Mouse (Mus musculus): ENCODE results near the gene Ak2. TPM values are rescaled to one million over a fixed set of nuclear protein-coding genes. Genes with fewer than 3 reads are reported as not detected.
A peak's percentile ranks its signal among the peaks of the same experiment; 100 is the strongest.

Gene Ak2
- polyA plus RNA-seq, 1 experiment from 2014 or later: 106 TPM

GRCm38 (mm10) chr4:128980890-128981832 lies 10.6 kb upstream of the Ak2 start:
- Histone ChIP-seq H3K9ac (ENCODE audit: low read depth, low read length) (no peak overlapping the region), H3K9me3 (replicated peaks; ENCODE audit: control insufficient read depth, low read length) (no peaks in the 10 kb centered on the region), H3K27me3 (ENCODE audit: control insufficient read depth, insufficient read depth, low read depth, low read length) (no peaks in the 10 kb centered on the region), H3K4me2 (ENCODE audit: low read depth, low read length) (no peak overlapping the region), H3K4me1 (ENCODE audit: control insufficient read depth, low read depth, low read length) (no peaks in the 10 kb centered on the region; the same call in 1 of the 2 replicates), H3K27ac (ENCODE audit: low read length) (no peak overlapping the region; the same call in 1 of the 2 replicates), H3K36me3 (ENCODE audit: control insufficient read depth, insufficient read depth) (no peaks in the 10 kb centered on the region), H3K4me3 (ENCODE audit: low read depth, low read length) (no peak overlapping the region)
- 21% methylated on average over 12 of the region's 12 CpGs for WGBS (ENCODE audit: insufficient replicate concordance)
- no peak for ATAC-seq (ENCODE audit: low read depth)

- no peak overlapping the region for H3K9ac ChIP-seq (ENCODE audit: low read depth, low read length)
- no peaks in the 10 kb centered on the region; the same call in 1 of the 2 replicates for H3K4me1 ChIP-seq (ENCODE audit: control insufficient read depth, low read depth, low read length)
- 27% methylated on average over 11 of the region's 11 CpGs for WGBS (ENCODE audit: insufficient replicate concordance)
- H3K27me3 ChIP-seq (ENCODE audit: control insufficient read depth, insufficient read depth, low read depth, low read length): no peaks in the 10 kb centered on the region
- no peaks in the 10 kb centered on the region for H3K36me3 ChIP-seq (ENCODE audit: control insufficient read depth, insufficient read depth)
- H3K27ac ChIP-seq (ENCODE audit: low read length): no peak overlapping the region
- H3K9me3 ChIP-seq (replicated peaks; ENCODE audit: control insufficient read depth, low read length): no peaks in the 10 kb centered on the region
- no peak overlapping the region for H3K4me3 ChIP-seq (ENCODE audit: low read depth, low read length)
- ATAC-seq (ENCODE audit: low read depth): no peak
- no peak overlapping the region for H3K4me2 ChIP-seq (ENCODE audit: low read depth, low read length)
These were observed 10.0 kb upstream of the Ak2 start for GRCm38 (mm10) chr4:128981833-128982180.

- peak overlapping the region; percentile 66 for H3K27ac ChIP-seq (ENCODE audit: low read length)
These were observed 8.6 kb upstream of the Ak2 start for GRCm38 (mm10) chr4:128983151-128983550.

GRCm38 (mm10) chr4:128983656-128984055 lies 8.1 kb upstream of the Ak2 start:
- Histone ChIP-seq H3K27me3 (ENCODE audit: control insufficient read depth, insufficient read depth, low read depth, low read length) (no peaks in the 10 kb centered on the region), H3K27ac (ENCODE audit: low read length) (peak overlapping the region; percentile 66), H3K9ac (ENCODE audit: low read depth, low read length) (no peak overlapping the region), H3K4me1 (ENCODE audit: control insufficient read depth, low read depth, low read length) (no peaks in the 10 kb centered on the region; the same call in 1 of the 2 replicates), H3K36me3 (ENCODE audit: control insufficient read depth, insufficient read depth) (no peaks in the 10 kb centered on the region), H3K4me2 (ENCODE audit: low read depth, low read length) (no peak overlapping the region), H3K9me3 (replicated peaks; ENCODE audit: control insufficient read depth, low read length) (no peaks in the 10 kb centered on the region), H3K4me3 (ENCODE audit: low read depth, low read length) (no peak overlapping the region)
- peak; percentile 87 for ATAC-seq (ENCODE audit: low read depth)
- WGBS (ENCODE audit: insufficient replicate concordance): 34% methylated on average over 2 of the region's 2 CpGs

More at GRCm38 (mm10) chr4:128983151-128983550, 8.6 kb upstream of the Ak2 start:
- Histone ChIP-seq H3K9ac (ENCODE audit: low read depth, low read length) (no peak overlapping the region), H3K27me3 (ENCODE audit: control insufficient read depth, insufficient read depth, low read depth, low read length) (no peaks in the 10 kb centered on the region), H3K9me3 (replicated peaks; ENCODE audit: control insufficient read depth, low read length) (no peaks in the 10 kb centered on the region), H3K4me3 (ENCODE audit: low read depth, low read length) (no peak overlapping the region), H3K4me2 (ENCODE audit: low read depth, low read length) (no peak overlapping the region), H3K4me1 (ENCODE audit: control insufficient read depth, low read depth, low read length) (no peaks in the 10 kb centered on the region; the same call in 1 of the 2 replicates), H3K36me3 (ENCODE audit: control insufficient read depth, insufficient read depth) (no peaks in the 10 kb centered on the region)
- ATAC-seq (ENCODE audit: low read depth): no peak
- WGBS (ENCODE audit: insufficient replicate concordance): 52% methylated on average over 2 of the region's 2 CpGs

GRCm38 (mm10) chr4:128984600-128984999 lies 7.2 kb upstream of the Ak2 start:
- Histone ChIP-seq H3K9me3 (replicated peaks; ENCODE audit: control insufficient read depth, low read length) (no peaks in the 10 kb centered on the region), H3K27ac (ENCODE audit: low read length) (no peak overlapping the region), H3K4me1 (ENCODE audit: control insufficient read depth, low read depth, low read length) (no peaks in the 10 kb centered on the region; the same call in 1 of the 2 replicates), H3K9ac (ENCODE audit: low read depth, low read length) (no peak overlapping the region), H3K4me2 (ENCODE audit: low read depth, low read length) (no peak overlapping the region), H3K27me3 (ENCODE audit: control insufficient read depth, insufficient read depth, low read depth, low read length) (no peaks in the 10 kb centered on the region), H3K4me3 (ENCODE audit: low read depth, low read length) (no peak overlapping the region), H3K36me3 (ENCODE audit: control insufficient read depth, insufficient read depth) (no peaks in the 10 kb centered on the region)
- no peak for ATAC-seq (ENCODE audit: low read depth)
- 47% methylated on average over 3 of the region's 3 CpGs for WGBS (ENCODE audit: insufficient replicate concordance)

- Histone ChIP-seq H3K36me3 (ENCODE audit: control insufficient read depth, insufficient read depth) (no peaks in the 10 kb centered on the region), H3K9me3 (replicated peaks; ENCODE audit: control insufficient read depth, low read length) (no peaks in the 10 kb centered on the region), H3K27ac (ENCODE audit: low read length) (no peak overlapping the region), H3K27me3 (ENCODE audit: control insufficient read depth, insufficient read depth, low read depth, low read length) (no peaks in the 10 kb centered on the region), H3K9ac (ENCODE audit: low read depth, low read length) (no peak overlapping the region), H3K4me1 (ENCODE audit: control insufficient read depth, low read depth, low read length) (peaks cover 8% of the 10 kb centered on the region), H3K4me3 (ENCODE audit: low read depth, low read length) (no peak overlapping the region), H3K4me2 (ENCODE audit: low read depth, low read length) (no peak overlapping the region)
- no peak for ATAC-seq (ENCODE audit: low read depth)
- WGBS (ENCODE audit: insufficient replicate concordance): 61% methylated on average over 3 of the region's 3 CpGs
These were observed 2.8 kb upstream of the Ak2 start for GRCm38 (mm10) chr4:128988911-128989310.

- H3K36me3 ChIP-seq (ENCODE audit: control insufficient read depth, insufficient read depth): no peaks in the 10 kb centered on the region
- WGBS (ENCODE audit: insufficient replicate concordance): 67% methylated on average over 11 of the region's 11 CpGs
- H3K9ac ChIP-seq (ENCODE audit: low read depth, low read length): no peak overlapping the region
- peaks cover 15% of the 10 kb centered on the region for H3K4me1 ChIP-seq (ENCODE audit: control insufficient read depth, low read depth, low read length)
- ATAC-seq (ENCODE audit: low read depth): no peak
- no peaks in the 10 kb centered on the region for H3K27me3 ChIP-seq (ENCODE audit: control insufficient read depth, insufficient read depth, low read depth, low read length)
- H3K4me3 ChIP-seq (ENCODE audit: low read depth, low read length): no peak overlapping the region
- H3K9me3 ChIP-seq (replicated peaks; ENCODE audit: control insufficient read depth, low read length): no peaks in the 10 kb centered on the region
- H3K27ac ChIP-seq (ENCODE audit: low read length): no peak overlapping the region
- no peak overlapping the region for H3K4me2 ChIP-seq (ENCODE audit: low read depth, low read length)
These were observed 2.1 kb upstream of the Ak2 start for GRCm38 (mm10) chr4:128989678-128990077.

- no peak overlapping the region for H3K4me2 ChIP-seq (ENCODE audit: low read depth, low read length)
- no peak for ATAC-seq (ENCODE audit: low read depth)
- H3K9ac ChIP-seq (ENCODE audit: low read depth, low read length): no peak overlapping the region
- no peaks in the 10 kb centered on the region for H3K36me3 ChIP-seq (ENCODE audit: control insufficient read depth, insufficient read depth)
- no peak overlapping the region for H3K4me3 ChIP-seq (ENCODE audit: low read depth, low read length)
- 60% methylated on average over 3 of the region's 3 CpGs for WGBS (ENCODE audit: insufficient replicate concordance)
- no peak overlapping the region; the same call in 1 of the 2 replicates for H3K27ac ChIP-seq (ENCODE audit: low read length)
- H3K4me1 ChIP-seq (ENCODE audit: control insufficient read depth, low read depth, low read length): peaks cover 34% of the 10 kb centered on the region
- no peaks in the 10 kb centered on the region for H3K27me3 ChIP-seq (ENCODE audit: control insufficient read depth, insufficient read depth, low read depth, low read length)
- H3K9me3 ChIP-seq (replicated peaks; ENCODE audit: control insufficient read depth, low read length): no peaks in the 10 kb centered on the region
These were observed 418 bp downstream of the Ak2 start for GRCm38 (mm10) chr4:128992176-128992575.

GRCm38 (mm10) chr4:128993025-128993662 lies 1.4 kb downstream of the Ak2 start:
- no peaks in the 10 kb centered on the region for H3K9me3 ChIP-seq (replicated peaks; ENCODE audit: control insufficient read depth, low read length)
- peaks cover 42% of the 10 kb centered on the region for H3K4me1 ChIP-seq (ENCODE audit: control insufficient read depth, low read depth, low read length)
- under 1% methylated on average over 49 of the region's 49 CpGs for WGBS (ENCODE audit: insufficient replicate concordance)
- H3K27me3 ChIP-seq (ENCODE audit: control insufficient read depth, insufficient read depth, low read depth, low read length): no peaks in the 10 kb centered on the region
- peak overlapping the region; percentile 83 for H3K4me2 ChIP-seq (ENCODE audit: low read depth, low read length)
- ATAC-seq (ENCODE audit: low read depth): peak; percentile 98
- peak overlapping the region; percentile 77 for H3K27ac ChIP-seq (ENCODE audit: low read length)
- no peaks in the 10 kb centered on the region for H3K36me3 ChIP-seq (ENCODE audit: control insufficient read depth, insufficient read depth)
- H3K4me3 ChIP-seq (ENCODE audit: low read depth, low read length): peak overlapping the region; percentile 83
- H3K9ac ChIP-seq (ENCODE audit: low read depth, low read length): peak overlapping the region; percentile 87
